Mouse (Mus musculus): ENCODE measurements around the gene Cdadc1. TPM values are rescaled to one million over a fixed set of nuclear protein-coding genes. Genes with fewer than 3 reads are reported as not detected.

Gene Cdadc1
- polyA plus RNA-seq, 1 experiment from 2014 or later = 38.8 TPM

DNA sequence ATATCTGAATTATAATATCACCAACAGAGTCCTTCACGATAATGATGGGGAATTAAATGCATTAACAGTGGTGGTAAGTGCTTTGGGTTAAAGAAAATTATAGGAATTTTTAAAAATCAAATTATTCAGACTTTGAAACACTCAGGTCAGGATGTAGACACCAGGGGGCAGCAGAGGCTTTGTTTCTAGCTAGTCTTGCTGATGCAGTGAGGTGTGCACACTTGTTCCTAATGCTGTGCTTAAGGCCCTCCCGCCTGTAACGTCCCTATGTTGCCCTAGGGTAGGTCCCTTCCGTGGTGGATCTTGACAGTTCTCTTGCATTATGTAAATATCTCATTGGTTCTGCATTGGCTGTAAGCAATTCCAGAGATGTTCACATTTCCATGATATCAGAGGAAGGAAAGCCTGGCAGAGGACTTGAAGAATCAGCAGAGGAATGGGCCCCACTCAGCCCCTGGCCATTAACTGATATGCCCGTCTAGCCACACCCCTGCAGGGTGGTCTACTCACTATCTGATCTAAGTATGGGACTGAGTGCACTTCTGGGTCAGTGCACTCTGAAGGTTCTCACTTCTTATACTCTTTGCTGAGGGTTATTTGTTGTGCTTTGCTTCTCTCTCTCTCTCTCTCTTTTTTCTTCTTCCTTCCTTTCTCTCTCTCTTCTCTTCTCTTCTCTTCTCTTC is 8.1 kb upstream of the Cdadc1 start:
- no peaks in the 10 kb centered on the region for H3K9me3 ChIP-seq
- 18% methylated on average over 5 of the region's 5 CpGs for WGBS

GRCm38 (mm10) chr14:59604002-59604645 is 6.4 kb upstream of the Cdadc1 start:
- H3K36me3 ChIP-seq = no peaks in the 10 kb centered on the region
- peaks cover 11% of the 10 kb centered on the region for H3K27me3 ChIP-seq
- H3K4me2 ChIP-seq (replicated peaks) = no peak overlapping the region
- no peaks in the 10 kb centered on the region for H3K9me3 ChIP-seq
- no peaks in the 10 kb centered on the region for H3K4me1 ChIP-seq
- WGBS = 70% methylated on average over 5 of the region's 5 CpGs
- no peak overlapping the region for H3K9ac ChIP-seq (replicated peaks)
- no peak overlapping the region for H3K27ac ChIP-seq (replicated peaks)
- no peak overlapping the region for H3K4me3 ChIP-seq
- ATAC-seq (replicated peaks) = no peak

More for the DNA sequence above, 8.1 kb upstream of the Cdadc1 start:
- Histone ChIP-seq H3K4me2 (replicated peaks) (no peak overlapping the region), H3K9ac (replicated peaks) (no peak overlapping the region), H3K27me3 (peaks cover 11% of the 10 kb centered on the region), H3K36me3 (no peaks in the 10 kb centered on the region), H3K4me1 (no peaks in the 10 kb centered on the region), H3K4me3 (no peak overlapping the region), H3K27ac (replicated peaks) (no peak overlapping the region)
- peak; percentile 78 for ATAC-seq (replicated peaks)

DNA sequence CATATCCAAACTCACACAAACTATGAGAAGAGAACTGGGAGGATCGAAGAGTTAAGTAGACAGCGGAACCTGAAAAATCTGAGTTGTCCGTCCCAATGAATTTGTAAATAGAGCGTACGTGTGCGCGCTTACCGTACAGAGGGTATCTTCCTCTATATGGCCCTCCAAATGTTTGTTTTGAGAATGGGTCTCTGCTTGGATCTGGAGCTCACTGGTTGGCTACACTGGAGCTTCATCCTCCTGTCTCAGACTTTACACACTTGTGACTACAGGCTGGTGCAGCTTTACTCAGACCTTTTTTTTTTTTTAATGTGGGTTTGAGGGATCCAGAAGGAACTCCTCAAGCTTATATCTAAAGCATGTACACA is 485 bp upstream of the Cdadc1 start:
- H3K27me3 ChIP-seq = peaks cover 11% of the 10 kb centered on the region
- ATAC-seq (replicated peaks) = peak; percentile 49
- WGBS = 5% methylated on average over 8 of the region's 8 CpGs

GRCm38 (mm10) chr14:59594988-59595387 is 2.8 kb downstream of the Cdadc1 start:
- Histone ChIP-seq H3K36me3 (peaks cover 16% of the 10 kb centered on the region), H3K27me3 (no peaks in the 10 kb centered on the region), H3K9me3 (no peaks in the 10 kb centered on the region), H3K4me2 (replicated peaks) (no peak overlapping the region), H3K4me1 (peaks cover 16% of the 10 kb centered on the region), H3K27ac (replicated peaks) (no peak overlapping the region), H3K4me3 (no peak overlapping the region), H3K9ac (replicated peaks) (no peak overlapping the region)
- ATAC-seq (replicated peaks) = no peak
- 90% methylated on average over 3 of the region's 3 CpGs for WGBS

More for the DNA sequence above, 485 bp upstream of the Cdadc1 start:
- peak overlapping the region; percentile 90 for H3K4me3 ChIP-seq
- H3K36me3 ChIP-seq = peaks cover 7% of the 10 kb centered on the region; the same call in 1 of the 2 replicates
- peak overlapping the region; percentile 77 for H3K27ac ChIP-seq (replicated peaks)
- peak overlapping the region; percentile 88 for H3K4me2 ChIP-seq (replicated peaks)
- H3K9me3 ChIP-seq = no peaks in the 10 kb centered on the region
- H3K4me1 ChIP-seq = peaks cover 16% of the 10 kb centered on the region
- peak overlapping the region; percentile 89 for H3K9ac ChIP-seq (replicated peaks)

GRCm38 (mm10) chr14:59592593-59592992 is 5.2 kb downstream of the Cdadc1 start:
- H3K36me3 ChIP-seq = peaks cover 36% of the 10 kb centered on the region

DNA sequence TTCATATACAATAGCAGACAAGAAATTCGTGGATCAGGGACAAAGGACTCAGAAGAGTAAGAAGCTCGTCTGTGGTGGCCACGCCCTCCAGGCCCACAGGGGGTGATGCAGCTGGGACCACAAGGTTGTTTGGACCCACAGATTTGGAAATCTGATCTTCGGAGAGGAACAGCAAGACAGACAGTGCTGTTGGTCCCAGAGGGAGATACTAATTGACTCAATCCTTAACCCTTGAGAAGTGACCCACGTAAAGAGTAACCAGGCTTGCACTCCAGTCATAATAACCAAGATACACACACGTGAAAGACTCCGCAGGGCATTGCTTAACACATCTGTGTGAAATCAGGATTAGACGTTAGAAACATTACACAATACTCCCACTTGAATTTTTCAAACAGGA is 5.9 kb downstream of the Cdadc1 start:
- ATAC-seq (replicated peaks) = no peak
- H3K27me3 ChIP-seq = no peaks in the 10 kb centered on the region
- peaks cover 9% of the 10 kb centered on the region for H3K4me1 ChIP-seq
- no peaks in the 10 kb centered on the region for H3K9me3 ChIP-seq
- no peak overlapping the region for H3K9ac ChIP-seq (replicated peaks)
- no peak overlapping the region for H3K4me2 ChIP-seq (replicated peaks)
- peaks cover 36% of the 10 kb centered on the region for H3K36me3 ChIP-seq
- no peak overlapping the region for H3K27ac ChIP-seq (replicated peaks)
- WGBS = 77% methylated on average over 8 of the region's 8 CpGs
- no peak overlapping the region for H3K4me3 ChIP-seq

More at GRCm38 (mm10) chr14:59592593-59592992, 5.2 kb downstream of the Cdadc1 start:
- H3K4me3 ChIP-seq = no peak overlapping the region
- no peak overlapping the region for H3K27ac ChIP-seq (replicated peaks)
- H3K9me3 ChIP-seq = no peaks in the 10 kb centered on the region
- H3K4me2 ChIP-seq (replicated peaks) = no peak overlapping the region
- 95% methylated on average over 3 of the region's 3 CpGs for WGBS
- peaks cover 12% of the 10 kb centered on the region for H3K4me1 ChIP-seq
- H3K9ac ChIP-seq (replicated peaks) = no peak overlapping the region
- no peaks in the 10 kb centered on the region for H3K27me3 ChIP-seq
- no peak for ATAC-seq (replicated peaks)

- ATAC-seq (replicated peaks) = no peak
- no peak overlapping the region for H3K4me3 ChIP-seq
- H3K27me3 ChIP-seq = no peaks in the 10 kb centered on the region
- H3K27ac ChIP-seq (replicated peaks) = no peak overlapping the region
- H3K4me2 ChIP-seq (replicated peaks) = no peak overlapping the region
- H3K4me1 ChIP-seq = no peaks in the 10 kb centered on the region
- H3K9me3 ChIP-seq = no peaks in the 10 kb centered on the region
- no peak overlapping the region for H3K9ac ChIP-seq (replicated peaks)
- 76% methylated on average over 1 of the region's 1 CpGs for WGBS
- peaks cover 49% of the 10 kb centered on the region for H3K36me3 ChIP-seq
Measured at GRCm38 (mm10) chr14:59590614-59591013, 7.1 kb downstream of the Cdadc1 start.

DNA sequence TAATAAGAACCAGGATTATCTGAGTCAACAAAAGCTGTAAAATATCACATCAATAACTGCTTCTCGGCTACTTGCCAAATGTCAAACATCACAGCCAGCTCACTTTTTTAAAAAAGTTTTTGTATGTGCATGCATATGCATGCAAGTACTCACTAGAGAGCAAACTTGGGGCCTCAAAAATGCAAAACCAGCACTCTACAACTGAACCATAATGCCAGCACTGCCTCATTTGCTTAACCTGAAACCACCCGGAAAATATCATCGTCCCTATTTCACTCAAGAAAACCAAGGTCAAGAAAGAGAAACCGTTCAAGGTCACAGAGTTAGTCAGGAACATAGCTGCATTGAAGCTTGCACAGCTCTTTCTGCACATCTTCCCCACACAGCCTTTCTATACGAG is 21.4 kb downstream of the Cdadc1 start:
- no peak overlapping the region for H3K4me3 ChIP-seq

DNA sequence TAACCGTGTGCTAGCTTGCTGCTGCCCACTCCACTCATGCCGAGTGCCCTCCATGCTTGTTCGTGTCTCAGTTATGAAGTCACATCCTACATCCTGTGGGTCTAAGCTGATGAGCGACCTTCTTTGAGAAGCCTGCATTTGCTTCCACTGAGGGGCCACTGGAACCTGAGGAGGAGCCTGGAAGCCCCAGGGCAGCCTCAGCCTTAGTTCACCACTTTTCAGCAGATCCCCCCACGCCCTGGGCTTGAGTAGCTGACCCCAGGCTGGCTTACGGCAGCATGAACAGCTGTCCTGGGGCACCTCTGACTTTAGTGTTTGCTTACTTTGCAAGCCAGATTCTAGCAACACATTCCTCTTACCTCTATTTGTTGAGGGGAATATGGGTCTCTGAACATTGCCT is 31.0 kb downstream of the Cdadc1 start:
- 88% methylated on average over 6 of the region's 6 CpGs for WGBS
- Histone ChIP-seq H3K4me2 (replicated peaks) (no peak overlapping the region), H3K9ac (replicated peaks) (no peak overlapping the region)

More for the DNA sequence above, 21.4 kb downstream of the Cdadc1 start:
- H3K27me3 ChIP-seq = no peaks in the 10 kb centered on the region
- no peak overlapping the region for H3K4me2 ChIP-seq (replicated peaks)
- 91% methylated on average over 5 of the region's 5 CpGs for WGBS
- ATAC-seq (replicated peaks) = no peak
- no peak overlapping the region for H3K9ac ChIP-seq (replicated peaks)
- H3K9me3 ChIP-seq = no peaks in the 10 kb centered on the region
- peaks cover 35% of the 10 kb centered on the region for H3K36me3 ChIP-seq
- H3K4me1 ChIP-seq = no peaks in the 10 kb centered on the region
- H3K27ac ChIP-seq (replicated peaks) = no peak overlapping the region

GRCm38 (mm10) chr14:59557886-59558285 is 39.9 kb downstream of the Cdadc1 start:
- no peak overlapping the region for H3K4me2 ChIP-seq (replicated peaks)
- WGBS = 45% methylated on average over 1 of the region's 1 CpGs
- no peaks in the 10 kb centered on the region for H3K36me3 ChIP-seq
- H3K4me1 ChIP-seq = no peaks in the 10 kb centered on the region; the same call in 1 of the 2 replicates
- no peaks in the 10 kb centered on the region for H3K27me3 ChIP-seq
- H3K9ac ChIP-seq (replicated peaks) = no peak overlapping the region
- no peaks in the 10 kb centered on the region for H3K9me3 ChIP-seq
- H3K27ac ChIP-seq (replicated peaks) = no peak overlapping the region
- H3K4me3 ChIP-seq = no peak overlapping the region
- ATAC-seq (replicated peaks) = no peak

More for the DNA sequence above, 31.0 kb downstream of the Cdadc1 start:
- no peak overlapping the region for H3K27ac ChIP-seq (replicated peaks)
- H3K4me1 ChIP-seq = no peaks in the 10 kb centered on the region
- no peak for ATAC-seq (replicated peaks)
- H3K4me3 ChIP-seq = no peak overlapping the region
- H3K36me3 ChIP-seq = peaks cover 22% of the 10 kb centered on the region
- H3K27me3 ChIP-seq = no peaks in the 10 kb centered on the region
- H3K9me3 ChIP-seq = no peaks in the 10 kb centered on the region

DNA sequence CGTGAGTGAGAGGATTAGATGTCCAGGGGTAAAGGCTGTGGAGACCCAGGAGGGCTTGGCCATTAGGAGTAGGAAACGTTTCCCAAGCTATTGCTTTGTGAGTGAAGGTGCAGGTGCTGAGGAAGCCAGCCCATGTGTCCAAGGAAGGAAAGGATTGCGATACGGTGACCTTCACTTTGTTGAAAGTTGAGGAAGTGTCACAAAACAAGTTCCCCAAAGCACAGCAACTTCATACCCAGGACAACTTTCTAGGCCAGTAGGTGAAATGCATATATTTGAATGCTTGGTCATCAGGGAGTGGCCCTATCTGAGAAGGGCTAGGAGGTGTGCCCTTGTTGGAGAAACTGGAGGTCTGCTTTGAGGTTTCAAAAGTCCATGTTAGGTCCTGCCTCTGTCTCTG is 40.7 kb downstream of the Cdadc1 start:
- no peak for ATAC-seq (replicated peaks)
- Histone ChIP-seq H3K4me1 (no peaks in the 10 kb centered on the region; the same call in 1 of the 2 replicates), H3K9ac (replicated peaks) (no peak overlapping the region), H3K4me2 (replicated peaks) (no peak overlapping the region), H3K27ac (replicated peaks) (no peak overlapping the region), H3K36me3 (no peaks in the 10 kb centered on the region), H3K27me3 (no peaks in the 10 kb centered on the region), H3K4me3 (no peak overlapping the region), H3K9me3 (no peaks in the 10 kb centered on the region)
- 70% methylated on average over 4 of the region's 4 CpGs for WGBS

- Histone ChIP-seq H3K9me3 (no peaks in the 10 kb centered on the region), H3K36me3 (no peaks in the 10 kb centered on the region), H3K27ac (replicated peaks) (no peak overlapping the region), H3K4me2 (replicated peaks) (no peak overlapping the region), H3K9ac (replicated peaks) (no peak overlapping the region), H3K4me3 (no peak overlapping the region), H3K27me3 (no peaks in the 10 kb centered on the region), H3K4me1 (no peaks in the 10 kb centered on the region; the same call in 1 of the 2 replicates)
- 56% methylated on average over 13 of the region's 13 CpGs for WGBS
- peak; percentile 72 for ATAC-seq (replicated peaks)
Measured at GRCm38 (mm10) chr14:59555928-59556531, 41.7 kb downstream of the Cdadc1 start.
